Mouse (Mus musculus) adrenal gland, postnatal 10 days (tissue): ENCODE results near the gene Dnaaf1. TPM values are rescaled to one million over a fixed set of nuclear protein-coding genes. Genes with fewer than 3 reads are reported as not detected.

ENCODE experiments used
- DNase-seq: peaks from one replicate; pipeline ENCODE4 v3.0.0; 2021; ENCODE audit warnings: mixed read lengths
- total RNA-seq, 2 experiments: library from RNA; stranded (reverse); gene quantifications; 2 replicates each; pipeline ENCODE4 v1.2.3; 2021

The Dnaaf1 gene
- total RNA-seq, 2 experiments from 2014 or later, result not detected

GRCm38 (mm10) chr8:119623061-119623460, 48.0 kb downstream of the Dnaaf1 start:
- no peak for DNase-seq

DNA sequence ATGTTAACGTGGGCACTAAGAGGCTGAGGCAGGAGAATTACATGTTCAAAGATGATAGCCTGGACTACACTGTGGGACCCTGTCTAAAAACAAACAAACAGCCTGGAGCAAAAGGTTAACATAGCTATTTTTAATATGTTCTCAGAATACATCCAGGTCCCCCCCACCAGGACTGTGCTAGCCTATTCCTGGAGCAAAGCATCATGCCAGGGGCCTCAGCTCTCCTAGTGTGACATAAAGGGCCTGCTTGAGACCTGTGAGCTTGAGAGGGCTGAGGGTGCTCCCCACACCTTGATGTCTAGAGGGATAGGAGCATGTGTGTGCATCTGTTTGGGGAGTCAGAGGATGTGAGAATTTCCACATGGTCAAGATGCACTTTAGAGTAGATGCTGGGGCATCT, 48.7 kb downstream of the Dnaaf1 start:
- DNase-seq, result no peak

GRCm38 (mm10) chr8:119624916-119625315, 49.9 kb downstream of the Dnaaf1 start:
- DNase-seq, result no peak

GRCm38 (mm10) chr8:119625788-119626187, 50.8 kb downstream of the Dnaaf1 start:
- no peak for DNase-seq

GRCm38 (mm10) chr8:119627199-119627598, 52.2 kb downstream of the Dnaaf1 start:
- no peak for DNase-seq

- DNase-seq, result no peak
Measured at GRCm38 (mm10) chr8:119627613-119628359, 52.8 kb downstream of the Dnaaf1 start.

- DNase-seq, result peak; percentile 44
Measured at GRCm38 (mm10) chr8:119630841-119631240, 55.8 kb downstream of the Dnaaf1 start.

DNA sequence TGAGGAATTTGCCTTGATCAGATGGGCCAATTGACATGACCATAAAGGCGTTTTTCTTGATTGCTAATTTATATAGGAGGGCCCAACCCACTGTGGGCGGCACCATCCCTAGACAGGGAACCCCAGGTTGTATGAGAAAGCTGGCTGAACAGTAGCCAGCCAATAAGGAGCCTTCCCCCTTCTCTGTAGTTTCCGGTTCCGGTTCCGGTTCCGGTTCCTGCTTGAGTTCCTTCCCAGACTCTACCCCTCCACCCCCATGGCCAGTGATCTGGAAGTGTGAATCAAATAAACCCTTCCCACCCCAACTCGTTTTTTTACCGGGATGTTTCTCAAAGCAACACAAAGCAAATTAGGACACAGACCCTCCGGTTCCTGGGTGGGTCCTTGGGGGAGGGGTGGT, 57.2 kb downstream of the Dnaaf1 start:
- DNase-seq, result no peak

GRCm38 (mm10) chr8:119632909-119633308, 57.9 kb downstream of the Dnaaf1 start:
- no peak for DNase-seq

DNA sequence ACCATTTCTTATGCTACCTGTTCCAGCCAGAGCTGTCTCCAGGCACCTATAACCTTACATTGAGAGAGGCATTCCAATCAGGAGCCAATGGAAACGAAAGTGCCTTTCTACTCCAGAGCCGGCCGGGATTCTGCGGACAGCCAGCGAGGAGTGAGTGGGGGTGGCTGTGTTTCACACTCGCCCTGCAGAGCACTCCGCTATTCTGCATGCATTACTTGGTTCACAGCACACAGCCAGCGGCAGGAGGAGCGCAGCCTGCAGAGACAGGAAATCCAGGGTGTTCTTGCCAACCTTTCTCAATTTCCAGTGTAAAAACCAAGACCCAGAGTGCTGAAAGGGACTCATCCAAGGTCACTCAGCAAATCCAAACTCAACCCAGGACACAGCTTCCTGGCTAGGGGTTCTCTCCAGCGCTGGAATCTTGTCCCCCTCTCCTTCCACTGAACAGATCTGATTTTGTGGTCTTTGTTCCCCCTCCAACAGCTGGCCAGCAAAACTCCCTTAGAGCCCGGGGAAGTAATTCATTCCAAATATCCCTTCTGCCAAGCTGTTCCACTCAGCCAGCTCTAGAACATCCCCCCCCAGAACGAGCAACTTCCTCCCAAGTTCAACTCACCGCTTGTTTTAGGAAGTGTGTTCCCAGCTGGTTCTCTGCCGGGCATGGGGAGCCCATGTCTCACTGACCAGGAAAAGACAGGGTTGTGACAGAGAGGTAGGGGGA, 59.7 kb downstream of the Dnaaf1 start:
- DNase-seq, result no peak

GRCm38 (mm10) chr8:119635378-119635777, 60.3 kb downstream of the Dnaaf1 start, which contains the start of gene Kcng4:
TSS of gene Kcng4 (minus strand) at chr8:119635680.
- no peak for DNase-seq

GRCm38 (mm10) chr8:119635958-119636357, 60.9 kb downstream of the Dnaaf1 start:
- DNase-seq, result no peak

DNA sequence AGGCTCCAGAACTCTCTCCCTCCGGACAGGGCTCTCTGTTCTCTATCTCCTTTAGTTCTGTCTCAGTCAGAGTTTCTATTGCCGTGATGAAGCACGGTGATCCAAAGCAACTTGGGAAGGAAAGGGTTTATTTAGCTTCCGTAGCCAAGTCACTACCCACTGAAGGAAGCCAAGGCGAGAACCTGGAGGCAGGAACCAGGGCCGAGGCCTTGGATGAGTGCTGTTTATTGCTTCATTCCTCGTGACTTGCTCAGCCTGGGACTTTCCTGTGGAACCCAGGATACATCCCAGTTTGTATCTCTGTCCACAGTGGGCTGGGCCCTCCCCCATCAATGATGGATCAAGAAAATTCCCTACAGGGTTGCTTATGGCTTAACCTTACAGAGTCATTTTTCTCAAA, 61.7 kb downstream of the Dnaaf1 start:
- peak; percentile 49 for DNase-seq

DNA sequence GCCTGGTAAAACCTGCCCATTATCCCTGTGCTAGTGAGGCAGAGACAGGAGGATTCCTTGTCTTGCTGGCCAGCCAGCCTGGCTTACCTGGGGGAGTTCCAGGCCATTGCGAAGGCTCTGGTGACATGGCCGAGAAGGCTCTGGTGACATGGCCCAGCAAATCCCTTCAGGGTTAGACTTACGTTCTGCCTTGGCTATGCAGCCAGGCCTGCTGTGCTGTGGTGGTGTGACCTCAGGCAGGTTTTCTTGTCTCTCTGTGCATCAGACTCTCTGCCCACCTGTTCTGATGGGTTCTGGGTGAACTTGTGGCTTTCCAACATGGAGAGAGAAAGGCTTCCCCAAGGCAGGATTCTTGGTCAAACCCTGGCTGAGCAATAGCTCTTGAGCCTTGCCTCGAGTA, 62.3 kb downstream of the Dnaaf1 start:
- DNase-seq, result no peak

- no peak for DNase-seq
Measured at GRCm38 (mm10) chr8:119638261-119638660, 63.2 kb downstream of the Dnaaf1 start.

- no peak for DNase-seq
Measured at GRCm38 (mm10) chr8:119639798-119640197, 64.8 kb downstream of the Dnaaf1 start.

- peak; percentile 69 for DNase-seq
Measured at GRCm38 (mm10) chr8:119641058-119641457, 66.0 kb downstream of the Dnaaf1 start.

GRCm38 (mm10) chr8:119642960-119643359, 67.9 kb downstream of the Dnaaf1 start:
- no peak for DNase-seq

DNA sequence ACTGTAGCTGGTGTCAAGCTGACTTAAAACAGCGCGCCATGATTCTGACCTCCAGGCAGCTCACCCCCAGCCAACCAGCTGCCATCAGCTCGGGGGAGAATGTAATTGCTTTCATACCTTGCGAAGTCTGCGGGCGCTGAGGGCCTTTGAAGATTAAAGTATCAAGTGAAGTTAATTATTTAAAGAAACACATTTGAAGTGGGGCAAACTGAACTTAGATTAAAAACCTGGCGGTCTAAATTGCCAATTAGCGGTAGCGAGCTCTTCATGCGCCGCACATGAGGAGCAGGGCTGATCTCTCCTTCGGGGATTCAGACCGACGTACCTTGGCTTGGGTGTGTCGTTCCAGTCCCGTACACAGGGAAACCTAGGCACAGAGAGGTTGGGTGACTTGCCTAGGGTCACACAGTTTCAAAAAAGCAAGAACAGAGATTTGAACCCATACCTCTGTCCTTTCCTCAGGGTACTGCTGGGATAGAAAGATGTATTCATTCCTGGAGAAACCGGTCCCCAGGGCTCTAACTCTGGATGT, 69.5 kb downstream of the Dnaaf1 start:
- no peak for DNase-seq

GRCm38 (mm10) chr8:119644981-119645597, 70.1 kb downstream of the Dnaaf1 start:
- no peak for DNase-seq

- DNase-seq, result no peak
Measured at GRCm38 (mm10) chr8:119646197-119646596, 71.2 kb downstream of the Dnaaf1 start.

DNA sequence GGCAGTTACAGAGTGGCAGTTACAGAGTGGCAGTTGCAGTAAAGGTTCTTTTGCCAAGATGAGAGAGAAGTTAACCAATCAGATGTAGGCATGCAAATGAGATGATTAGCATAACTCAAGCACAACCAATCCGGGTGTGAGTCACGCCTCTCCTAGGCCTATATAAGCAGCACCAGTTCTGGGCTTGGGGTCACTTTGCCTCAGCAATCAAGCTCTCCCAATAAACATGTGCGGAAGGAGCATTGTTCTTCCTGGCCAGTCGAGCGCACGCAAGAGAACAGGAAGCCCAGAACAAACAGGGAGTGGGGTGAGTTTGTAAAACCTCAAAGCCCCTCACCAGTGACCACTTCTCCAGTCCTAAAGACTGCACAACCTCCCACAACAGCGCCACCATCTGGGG, 71.8 kb downstream of the Dnaaf1 start:
- no peak for DNase-seq
